Mouse (Mus musculus) thymus, adult 2 months (tissue): ENCODE data around the gene Zbtb20.

Experiments used
- CTCF ChIP-seq: fragments of 200-500 bp; IDR thresholded peaks from 2 replicates; pipeline ENCODE4 v1.5.1; 2012; ENCODE audit warnings: mild to moderate bottlenecking, control low read depth, low read length, moderate library complexity, borderline replicate concordance; ENCODE audit not compliant: control insufficient read depth, poor library complexity, insufficient read depth; ENCODE audit errors: extremely low read depth
- POLR2A ChIP-seq: fragments of 200-500 bp; IDR thresholded peaks from 2 replicates; pipeline ENCODE4 v1.6.1; 2012; ENCODE audit warnings: mild to moderate bottlenecking, low read length, control low read depth, moderate library complexity; ENCODE audit not compliant: control insufficient read depth, poor library complexity, insufficient read depth; ENCODE audit errors: extremely low read depth

- no peak for TF ChIP-seq CTCF
- no peak for TF ChIP-seq POLR2A
These were observed 744.7 kb downstream of the Zbtb20 start for GRCm38 (mm10) chr16:43620359-43620758.
